Mouse (Mus musculus): ENCODE results near the gene Tbc1d1. TPM values are rescaled to one million over a fixed set of nuclear protein-coding genes. Genes with fewer than 3 reads are reported as not detected.

Gene Tbc1d1
- polyA plus RNA-seq, 1 experiment from 2014 or later: 59.4 TPM

- Histone ChIP-seq H3K4me3 (ENCODE audit: low read depth, low read length) (no peak overlapping the region), H3K4me2 (replicated peaks; ENCODE audit: low read depth) (no peak overlapping the region), H3K27ac (ENCODE audit: low read depth, low read length) (no peak overlapping the region), H3K9me3 (ENCODE audit: control insufficient read depth) (no peaks in the 10 kb centered on the region), H3K27me3 (replicated peaks; ENCODE audit: control insufficient read depth, insufficient read depth, low read length) (no peaks in the 10 kb centered on the region), H3K36me3 (ENCODE audit: control insufficient read depth, insufficient read depth) (no peaks in the 10 kb centered on the region), H3K9ac (ENCODE audit: low read depth, low read length) (no peak overlapping the region), H3K4me1 (replicated peaks; ENCODE audit: control insufficient read depth, insufficient read depth, low read length) (no peaks in the 10 kb centered on the region)
- no peak for TF ChIP-seq CTCF (IDR thresholded peaks at IDR 0.05; ENCODE audit: low read depth)
- WGBS: 84% methylated on average over 8 of the region's 8 CpGs
- no peak for ATAC-seq
Measured at GRCm38 (mm10) chr5:64206875-64207274, 50.8 kb downstream of the Tbc1d1 start.

- Histone ChIP-seq H3K27me3 (replicated peaks; ENCODE audit: control insufficient read depth, insufficient read depth, low read length) (no peaks in the 10 kb centered on the region), H3K4me2 (replicated peaks; ENCODE audit: low read depth) (no peak overlapping the region), H3K4me3 (ENCODE audit: low read depth, low read length) (no peak overlapping the region), H3K27ac (ENCODE audit: low read depth, low read length) (no peak overlapping the region), H3K36me3 (ENCODE audit: control insufficient read depth, insufficient read depth) (no peaks in the 10 kb centered on the region), H3K9me3 (ENCODE audit: control insufficient read depth) (no peaks in the 10 kb centered on the region), H3K9ac (ENCODE audit: low read depth, low read length) (no peak overlapping the region), H3K4me1 (replicated peaks; ENCODE audit: control insufficient read depth, insufficient read depth, low read length) (no peaks in the 10 kb centered on the region)
- 91% methylated on average over 6 of the region's 6 CpGs for WGBS
- ATAC-seq: no peak
- no peak for TF ChIP-seq CTCF (IDR thresholded peaks at IDR 0.05; ENCODE audit: low read depth)
Measured at GRCm38 (mm10) chr5:64207800-64208199, 51.7 kb downstream of the Tbc1d1 start.

GRCm38 (mm10) chr5:64210817-64211216 lies 54.7 kb downstream of the Tbc1d1 start:
- H3K36me3 ChIP-seq (ENCODE audit: control insufficient read depth, insufficient read depth): no peaks in the 10 kb centered on the region
- no peak for TF ChIP-seq CTCF (IDR thresholded peaks at IDR 0.05; ENCODE audit: low read depth)
- no peak for ATAC-seq
- H3K4me1 ChIP-seq (replicated peaks; ENCODE audit: control insufficient read depth, insufficient read depth, low read length): no peaks in the 10 kb centered on the region
- no peak overlapping the region for H3K27ac ChIP-seq (ENCODE audit: low read depth, low read length)
- H3K4me2 ChIP-seq (replicated peaks; ENCODE audit: low read depth): no peak overlapping the region
- no peaks in the 10 kb centered on the region for H3K9me3 ChIP-seq (ENCODE audit: control insufficient read depth)
- WGBS: 70% methylated on average over 4 of the region's 4 CpGs
- no peaks in the 10 kb centered on the region for H3K27me3 ChIP-seq (replicated peaks; ENCODE audit: control insufficient read depth, insufficient read depth, low read length)
- no peak overlapping the region for H3K4me3 ChIP-seq (ENCODE audit: low read depth, low read length)
- no peak overlapping the region for H3K9ac ChIP-seq (ENCODE audit: low read depth, low read length)

- 78% methylated on average over 7 of the region's 7 CpGs for WGBS
- no peak for ATAC-seq
Measured at GRCm38 (mm10) chr5:64211284-64211683, 55.2 kb downstream of the Tbc1d1 start.

GRCm38 (mm10) chr5:64212206-64212605 lies 56.1 kb downstream of the Tbc1d1 start:
- no peaks in the 10 kb centered on the region for H3K4me1 ChIP-seq (replicated peaks; ENCODE audit: control insufficient read depth, insufficient read depth, low read length)
- no peaks in the 10 kb centered on the region for H3K36me3 ChIP-seq (ENCODE audit: control insufficient read depth, insufficient read depth)
- no peak overlapping the region for H3K27ac ChIP-seq (ENCODE audit: low read depth, low read length)
- ATAC-seq: no peak
- H3K9me3 ChIP-seq (ENCODE audit: control insufficient read depth): no peaks in the 10 kb centered on the region
- H3K4me3 ChIP-seq (ENCODE audit: low read depth, low read length): no peak overlapping the region
- H3K9ac ChIP-seq (ENCODE audit: low read depth, low read length): no peak overlapping the region
- H3K4me2 ChIP-seq (replicated peaks; ENCODE audit: low read depth): no peak overlapping the region
- TF ChIP-seq CTCF (IDR thresholded peaks at IDR 0.05; ENCODE audit: low read depth): no peak
- 57% methylated on average over 5 of the region's 5 CpGs for WGBS
- H3K27me3 ChIP-seq (replicated peaks; ENCODE audit: control insufficient read depth, insufficient read depth, low read length): no peaks in the 10 kb centered on the region

More at GRCm38 (mm10) chr5:64211284-64211683, 55.2 kb downstream of the Tbc1d1 start:
- Histone ChIP-seq H3K36me3 (ENCODE audit: control insufficient read depth, insufficient read depth) (no peaks in the 10 kb centered on the region), H3K27me3 (replicated peaks; ENCODE audit: control insufficient read depth, insufficient read depth, low read length) (no peaks in the 10 kb centered on the region), H3K9me3 (ENCODE audit: control insufficient read depth) (no peaks in the 10 kb centered on the region), H3K4me3 (ENCODE audit: low read depth, low read length) (no peak overlapping the region), H3K9ac (ENCODE audit: low read depth, low read length) (no peak overlapping the region), H3K4me2 (replicated peaks; ENCODE audit: low read depth) (no peak overlapping the region), H3K27ac (ENCODE audit: low read depth, low read length) (no peak overlapping the region), H3K4me1 (replicated peaks; ENCODE audit: control insufficient read depth, insufficient read depth, low read length) (no peaks in the 10 kb centered on the region)
- no peak for TF ChIP-seq CTCF (IDR thresholded peaks at IDR 0.05; ENCODE audit: low read depth)

GRCm38 (mm10) chr5:64212619-64213018 lies 56.5 kb downstream of the Tbc1d1 start:
- H3K4me2 ChIP-seq (replicated peaks; ENCODE audit: low read depth): no peak overlapping the region
- no peaks in the 10 kb centered on the region for H3K36me3 ChIP-seq (ENCODE audit: control insufficient read depth, insufficient read depth)
- no peaks in the 10 kb centered on the region for H3K27me3 ChIP-seq (replicated peaks; ENCODE audit: control insufficient read depth, insufficient read depth, low read length)
- 66% methylated on average over 3 of the region's 3 CpGs for WGBS
- H3K27ac ChIP-seq (ENCODE audit: low read depth, low read length): no peak overlapping the region
- no peak overlapping the region for H3K4me3 ChIP-seq (ENCODE audit: low read depth, low read length)
- H3K9ac ChIP-seq (ENCODE audit: low read depth, low read length): no peak overlapping the region
- no peaks in the 10 kb centered on the region for H3K9me3 ChIP-seq (ENCODE audit: control insufficient read depth)
- no peak for ATAC-seq
- no peak for TF ChIP-seq CTCF (IDR thresholded peaks at IDR 0.05; ENCODE audit: low read depth)
- H3K4me1 ChIP-seq (replicated peaks; ENCODE audit: control insufficient read depth, insufficient read depth, low read length): no peaks in the 10 kb centered on the region

- H3K4me3 ChIP-seq (ENCODE audit: low read depth, low read length): no peak overlapping the region
- H3K4me1 ChIP-seq (replicated peaks; ENCODE audit: control insufficient read depth, insufficient read depth, low read length): 0 out of 2 replicates have a peak, but pooled peaks cover 4% of the 10 kb centered on the region
- H3K36me3 ChIP-seq (ENCODE audit: control insufficient read depth, insufficient read depth): no peaks in the 10 kb centered on the region
- H3K9ac ChIP-seq (ENCODE audit: low read depth, low read length): no peak overlapping the region
- H3K9me3 ChIP-seq (ENCODE audit: control insufficient read depth): no peaks in the 10 kb centered on the region
- TF ChIP-seq CTCF (IDR thresholded peaks at IDR 0.05; ENCODE audit: low read depth): no peak
- WGBS: 88% methylated on average over 5 of the region's 5 CpGs
- no peak for ATAC-seq
- H3K27me3 ChIP-seq (replicated peaks; ENCODE audit: control insufficient read depth, insufficient read depth, low read length): no peaks in the 10 kb centered on the region
- no peak overlapping the region for H3K27ac ChIP-seq (ENCODE audit: low read depth, low read length)
- no peak overlapping the region for H3K4me2 ChIP-seq (replicated peaks; ENCODE audit: low read depth)
Measured at GRCm38 (mm10) chr5:64215806-64216205, 59.7 kb downstream of the Tbc1d1 start.

Measured in intestine, postnatal 0 days (tissue).